Mouse (Mus musculus): ENCODE measurements around the gene Slc48a1. TPM values are rescaled to one million over a fixed set of nuclear protein-coding genes. Genes with fewer than 3 reads are reported as not detected.

Gene Slc48a1
- polyA plus RNA-seq, 1 experiment from 2014 or later = 34.4 TPM

DNA sequence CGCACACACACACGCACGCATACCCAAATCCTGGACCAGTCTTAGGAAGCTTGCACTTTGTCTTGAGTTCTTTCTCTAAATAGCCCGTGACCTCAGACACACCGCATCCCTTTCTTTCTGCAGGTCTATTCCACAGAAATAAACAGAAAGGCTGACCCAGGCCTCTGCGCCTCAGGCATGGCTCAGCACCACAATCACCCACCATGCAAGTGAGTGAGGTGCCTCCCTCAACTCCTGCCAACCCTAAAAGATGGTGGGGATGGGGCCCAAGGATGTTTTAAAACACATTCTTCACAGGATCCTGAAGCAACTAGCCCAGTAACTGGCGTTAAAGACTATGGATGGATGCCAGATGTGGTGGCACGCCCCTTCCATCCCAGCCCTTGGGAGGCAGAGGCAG lies 49.1 kb downstream of the Slc48a1 start:
- WGBS = 89% methylated on average over 8 of the region's 8 CpGs

DNA sequence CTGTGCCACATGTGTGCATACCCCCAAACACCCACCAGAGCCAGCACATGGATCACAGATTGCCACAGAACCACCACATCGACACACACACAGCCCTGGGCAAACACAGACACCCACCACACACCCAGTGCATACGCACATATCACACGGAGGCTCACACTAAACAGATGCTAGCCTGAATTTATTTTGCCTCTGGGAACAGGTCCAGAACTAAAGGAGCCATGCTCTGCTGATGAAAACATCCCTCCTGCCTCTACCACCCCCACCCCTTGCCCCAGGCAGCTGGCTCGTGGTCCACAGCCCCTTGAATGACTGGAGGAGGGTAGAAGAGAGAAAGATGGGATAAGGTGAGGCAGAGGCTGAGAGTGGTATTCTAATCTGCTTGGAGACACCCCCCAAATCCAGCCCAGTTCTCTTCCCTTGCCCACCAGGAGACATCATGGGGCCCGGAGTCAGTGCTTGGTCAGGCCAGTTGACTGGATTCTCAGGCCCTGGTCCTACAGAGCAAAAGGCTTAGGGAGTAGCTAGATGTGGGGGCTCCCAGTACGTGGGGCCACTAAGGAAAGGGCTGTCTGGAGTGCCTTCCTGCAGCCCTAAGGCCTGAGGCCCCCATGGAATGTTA lies 50.0 kb downstream of the Slc48a1 start:
- peaks cover 68% of the 10 kb centered on the region for H3K4me1 ChIP-seq (ENCODE audit: control insufficient read depth, insufficient read depth, low read length)
- ATAC-seq (ENCODE audit: low FRiP score, low TSS enrichment) = no peak
- peak overlapping the region; percentile 23 for H3K4me2 ChIP-seq (replicated peaks; ENCODE audit: low read depth, low read length)
- peak overlapping the region; percentile 29 for H3K9ac ChIP-seq (ENCODE audit: low read depth, low read length)
- WGBS = 53% methylated on average over 6 of the region's 6 CpGs
- peak overlapping the region; percentile 6; the same call in 1 of the 2 replicates for H3K4me3 ChIP-seq (ENCODE audit: low read length)
- H3K27ac ChIP-seq (ENCODE audit: low read depth, low read length) = peak overlapping the region; percentile 67; the same call in 1 of the 2 replicates
- H3K27me3 ChIP-seq (ENCODE audit: control insufficient read depth, insufficient read depth, low read length) = no peaks in the 10 kb centered on the region; the same call in 1 of the 2 replicates
- H3K36me3 ChIP-seq (ENCODE audit: control insufficient read depth, insufficient read depth, low read length) = peaks cover 8% of the 10 kb centered on the region; the same call in 1 of the 2 replicates
- no peaks in the 10 kb centered on the region for H3K9me3 ChIP-seq (ENCODE audit: control insufficient read depth, low read length)

More for the DNA sequence above, 49.1 kb downstream of the Slc48a1 start:
- no peak overlapping the region for H3K9ac ChIP-seq (ENCODE audit: low read depth, low read length)
- no peaks in the 10 kb centered on the region; the same call in 1 of the 2 replicates for H3K27me3 ChIP-seq (ENCODE audit: control insufficient read depth, insufficient read depth, low read length)
- ATAC-seq (ENCODE audit: low FRiP score, low TSS enrichment) = no peak
- no peak overlapping the region for H3K4me3 ChIP-seq (ENCODE audit: low read length)
- no peak overlapping the region for H3K4me2 ChIP-seq (replicated peaks; ENCODE audit: low read depth, low read length)
- H3K36me3 ChIP-seq (ENCODE audit: control insufficient read depth, insufficient read depth, low read length) = peaks cover 8% of the 10 kb centered on the region; the same call in 1 of the 2 replicates
- H3K4me1 ChIP-seq (ENCODE audit: control insufficient read depth, insufficient read depth, low read length) = peaks cover 72% of the 10 kb centered on the region
- no peaks in the 10 kb centered on the region for H3K9me3 ChIP-seq (ENCODE audit: control insufficient read depth, low read length)
- no peak overlapping the region for H3K27ac ChIP-seq (ENCODE audit: low read depth, low read length)

DNA sequence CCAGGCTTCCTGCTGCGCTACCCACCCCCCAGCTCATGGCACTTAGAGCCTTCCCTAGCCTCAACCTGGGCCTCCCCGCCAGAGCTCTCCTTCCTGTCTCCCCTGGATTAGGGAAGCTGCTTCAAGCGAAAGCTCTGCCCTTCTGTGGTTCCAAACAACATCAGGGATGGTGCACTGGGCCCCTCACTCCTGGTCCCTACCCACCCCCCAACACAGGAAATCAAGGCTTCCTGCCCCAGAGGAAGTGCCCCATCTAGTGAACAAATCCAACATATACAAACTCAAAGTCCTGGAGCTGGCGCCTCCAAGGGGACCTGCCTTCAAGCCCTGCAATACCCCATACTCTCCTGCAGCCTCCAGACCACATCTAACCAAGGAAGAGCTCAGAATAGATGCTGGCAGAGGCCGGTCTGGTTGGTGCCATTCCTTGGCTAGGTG lies 50.6 kb downstream of the Slc48a1 start:
- WGBS = 72% methylated on average over 5 of the region's 5 CpGs
- H3K9me3 ChIP-seq (ENCODE audit: control insufficient read depth, low read length) = no peaks in the 10 kb centered on the region
- no peak for ATAC-seq (ENCODE audit: low FRiP score, low TSS enrichment)
- H3K36me3 ChIP-seq (ENCODE audit: control insufficient read depth, insufficient read depth, low read length) = peaks cover 7% of the 10 kb centered on the region; the same call in 1 of the 2 replicates
- peak overlapping the region; percentile 89; the same call in 1 of the 2 replicates for H3K4me3 ChIP-seq (ENCODE audit: low read length)
- H3K27ac ChIP-seq (ENCODE audit: low read depth, low read length) = peak overlapping the region; percentile 96; the same call in 1 of the 2 replicates
- peaks cover 64% of the 10 kb centered on the region for H3K4me1 ChIP-seq (ENCODE audit: control insufficient read depth, insufficient read depth, low read length)
- H3K4me2 ChIP-seq (replicated peaks; ENCODE audit: low read depth, low read length) = peak overlapping the region; percentile 84
- peak overlapping the region; percentile 98; the same call in 1 of the 2 replicates for H3K9ac ChIP-seq (ENCODE audit: low read depth, low read length)
- no peaks in the 10 kb centered on the region; the same call in 1 of the 2 replicates for H3K27me3 ChIP-seq (ENCODE audit: control insufficient read depth, insufficient read depth, low read length)

DNA sequence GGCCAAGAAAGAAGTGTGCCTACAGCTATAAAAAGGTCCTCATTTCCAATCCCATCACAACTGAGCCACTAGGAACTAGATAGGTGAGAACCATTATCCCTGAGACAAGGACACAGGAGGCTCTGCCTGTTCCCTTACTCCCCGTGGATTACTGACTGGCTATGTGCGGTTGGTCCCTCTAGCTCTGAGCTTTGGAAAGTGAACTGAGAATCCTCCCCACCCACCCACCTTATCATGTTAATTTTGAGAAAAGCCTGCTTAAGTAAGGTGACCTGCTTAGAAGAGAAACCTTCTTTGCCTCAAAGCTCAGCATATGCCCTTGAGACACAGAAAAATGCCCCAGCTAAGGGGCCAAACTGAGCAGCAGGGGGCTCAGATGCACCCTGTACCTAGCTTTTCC lies 51.1 kb downstream of the Slc48a1 start:
- H3K36me3 ChIP-seq (ENCODE audit: control insufficient read depth, insufficient read depth, low read length) = 0 out of 2 replicates have a peak, but pooled peaks cover 3% of the 10 kb centered on the region
- peak overlapping the region; percentile 89 for H3K4me3 ChIP-seq (ENCODE audit: low read length)
- H3K4me1 ChIP-seq (ENCODE audit: control insufficient read depth, insufficient read depth, low read length) = peaks cover 64% of the 10 kb centered on the region
- peak overlapping the region; percentile 96; the same call in 1 of the 2 replicates for H3K27ac ChIP-seq (ENCODE audit: low read depth, low read length)
- H3K9ac ChIP-seq (ENCODE audit: low read depth, low read length) = peak overlapping the region; percentile 98
- peak overlapping the region; percentile 84 for H3K4me2 ChIP-seq (replicated peaks; ENCODE audit: low read depth, low read length)
- H3K9me3 ChIP-seq (ENCODE audit: control insufficient read depth, low read length) = no peaks in the 10 kb centered on the region
- no peaks in the 10 kb centered on the region; the same call in 1 of the 2 replicates for H3K27me3 ChIP-seq (ENCODE audit: control insufficient read depth, insufficient read depth, low read length)
- 53% methylated on average over 2 of the region's 2 CpGs for WGBS
- no peak for ATAC-seq (ENCODE audit: low FRiP score, low TSS enrichment)

DNA sequence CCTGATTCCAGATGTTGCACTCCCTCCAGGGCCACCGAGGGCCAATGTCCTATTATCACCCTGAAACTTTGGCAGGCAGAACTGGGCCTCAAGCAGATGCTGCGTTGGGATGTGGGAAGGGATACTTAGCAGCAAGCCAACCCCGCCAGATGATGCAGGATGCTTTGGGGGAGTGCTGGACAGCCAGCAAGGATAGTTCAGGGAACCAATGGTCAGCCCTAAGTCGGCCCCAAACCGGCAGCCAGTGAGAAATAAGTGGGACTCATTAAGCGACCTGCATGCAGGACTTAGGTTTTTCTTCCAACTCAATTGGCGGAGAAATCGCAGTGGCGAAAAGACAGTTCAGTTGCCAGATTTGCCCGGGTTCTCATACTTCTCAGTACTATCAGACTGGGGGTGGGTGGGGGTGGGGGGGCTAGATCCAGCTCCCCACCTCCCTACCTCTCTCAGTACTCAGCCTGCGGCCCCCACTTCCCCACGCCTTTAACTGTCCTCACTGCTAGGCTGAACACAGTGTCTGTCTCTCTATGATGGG lies 52.0 kb downstream of the Slc48a1 start:
- Histone ChIP-seq H3K27me3 (ENCODE audit: control insufficient read depth, insufficient read depth, low read length) (no peaks in the 10 kb centered on the region; the same call in 1 of the 2 replicates), H3K4me1 (ENCODE audit: control insufficient read depth, insufficient read depth, low read length) (peaks cover 56% of the 10 kb centered on the region), H3K4me3 (ENCODE audit: low read length) (peak overlapping the region; percentile 89), H3K27ac (ENCODE audit: low read depth, low read length) (peak overlapping the region; percentile 96; the same call in 1 of the 2 replicates), H3K4me2 (replicated peaks; ENCODE audit: low read depth, low read length) (peak overlapping the region; percentile 84), H3K9ac (ENCODE audit: low read depth, low read length) (peak overlapping the region; percentile 98), H3K9me3 (ENCODE audit: control insufficient read depth, low read length) (no peaks in the 10 kb centered on the region), H3K36me3 (ENCODE audit: control insufficient read depth, insufficient read depth, low read length) (0 out of 2 replicates have a peak, but pooled peaks cover 3% of the 10 kb centered on the region)
- ATAC-seq (ENCODE audit: low FRiP score, low TSS enrichment) = no peak
- WGBS = 12% methylated on average over 12 of the region's 12 CpGs

DNA sequence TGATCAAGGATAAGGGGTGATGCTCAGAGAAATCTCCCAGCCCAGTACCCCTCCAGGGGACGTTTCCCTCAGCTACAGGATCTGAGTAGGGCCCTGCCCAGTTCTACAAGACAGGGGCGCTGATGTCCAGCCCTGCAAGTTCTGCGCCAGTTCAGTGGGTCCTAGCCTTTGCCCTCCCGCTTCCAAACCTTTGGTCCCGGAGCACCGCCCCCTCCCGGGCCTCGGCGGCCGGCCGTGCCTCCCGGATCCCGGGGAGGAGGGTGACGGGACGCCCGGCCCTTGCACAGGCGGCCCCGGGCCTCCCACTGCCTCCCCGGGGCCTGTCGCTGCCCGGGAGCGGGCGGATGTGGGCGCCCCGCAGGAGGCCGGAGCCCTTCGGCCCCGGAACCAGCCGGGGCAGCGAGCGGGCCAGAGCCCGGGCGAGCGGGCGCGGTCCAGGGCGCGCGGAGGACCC lies 52.5 kb downstream of the Slc48a1 start:
- Histone ChIP-seq H3K4me1 (ENCODE audit: control insufficient read depth, insufficient read depth, low read length) (peaks cover 51% of the 10 kb centered on the region), H3K27me3 (ENCODE audit: control insufficient read depth, insufficient read depth, low read length) (no peaks in the 10 kb centered on the region; the same call in 1 of the 2 replicates), H3K36me3 (ENCODE audit: control insufficient read depth, insufficient read depth, low read length) (0 out of 2 replicates have a peak, but pooled peaks cover 3% of the 10 kb centered on the region), H3K27ac (ENCODE audit: low read depth, low read length) (peak overlapping the region; percentile 96), H3K9me3 (ENCODE audit: control insufficient read depth, low read length) (no peaks in the 10 kb centered on the region), H3K9ac (ENCODE audit: low read depth, low read length) (peak overlapping the region; percentile 98), H3K4me2 (replicated peaks; ENCODE audit: low read depth, low read length) (peak overlapping the region; percentile 84), H3K4me3 (ENCODE audit: low read length) (peak overlapping the region; percentile 89)
- peak; percentile 26 for ATAC-seq (ENCODE audit: low FRiP score, low TSS enrichment)
- 0% methylated on average over 35 of the region's 39 CpGs for WGBS

DNA sequence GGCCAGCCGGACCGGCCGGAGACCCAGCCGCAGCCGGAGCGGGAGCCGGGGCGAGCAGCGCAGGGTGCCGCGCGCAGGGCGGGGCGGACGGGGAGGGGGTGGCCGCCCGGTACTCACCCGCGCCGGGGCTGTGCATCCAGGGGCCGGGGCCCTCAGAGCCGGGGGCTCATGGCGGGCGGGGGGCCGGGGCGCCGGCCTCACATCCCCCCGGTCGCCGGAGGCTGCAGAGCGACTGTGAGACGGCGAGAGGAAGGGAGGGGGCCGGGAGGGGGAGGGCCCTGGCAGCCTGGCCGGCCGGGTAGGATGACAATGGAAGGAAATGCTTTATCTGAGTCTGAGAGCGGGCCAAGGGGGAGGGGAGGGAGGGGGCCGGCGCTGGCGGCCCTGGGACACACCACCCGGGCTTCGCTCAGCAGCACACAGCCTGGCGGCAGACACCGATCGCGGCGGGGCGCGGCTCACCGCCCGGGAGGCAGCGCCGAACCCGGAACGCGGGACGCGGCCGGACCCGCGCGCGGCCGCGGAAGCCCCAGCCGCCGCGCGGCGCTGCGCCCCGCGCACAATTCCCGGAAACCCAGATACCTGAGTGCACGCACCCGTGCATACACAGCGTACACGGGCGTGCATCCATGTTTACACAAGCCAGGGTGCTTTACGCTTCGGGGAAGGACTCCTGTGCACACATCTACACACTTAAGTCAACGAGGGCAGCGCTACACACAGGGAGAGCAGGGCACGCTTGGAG lies 53.1 kb downstream of the Slc48a1 start:
- WGBS = under 1% methylated on average over 49 of the region's 84 CpGs
- peak overlapping the region; percentile 84 for H3K4me2 ChIP-seq (replicated peaks; ENCODE audit: low read depth, low read length)
- H3K9ac ChIP-seq (ENCODE audit: low read depth, low read length) = peak overlapping the region; percentile 98
- peak; percentile 86 for ATAC-seq (ENCODE audit: low FRiP score, low TSS enrichment)
- H3K4me3 ChIP-seq (ENCODE audit: low read length) = peak overlapping the region; percentile 89
- 0 out of 2 replicates have a peak, but pooled peaks cover under 1% of the 10 kb centered on the region for H3K36me3 ChIP-seq (ENCODE audit: control insufficient read depth, insufficient read depth, low read length)
- no peaks in the 10 kb centered on the region; the same call in 1 of the 2 replicates for H3K27me3 ChIP-seq (ENCODE audit: control insufficient read depth, insufficient read depth, low read length)
- peaks cover 49% of the 10 kb centered on the region for H3K4me1 ChIP-seq (ENCODE audit: control insufficient read depth, insufficient read depth, low read length)
- H3K9me3 ChIP-seq (ENCODE audit: control insufficient read depth, low read length) = no peaks in the 10 kb centered on the region
- peak overlapping the region; percentile 96 for H3K27ac ChIP-seq (ENCODE audit: low read depth, low read length)

DNA sequence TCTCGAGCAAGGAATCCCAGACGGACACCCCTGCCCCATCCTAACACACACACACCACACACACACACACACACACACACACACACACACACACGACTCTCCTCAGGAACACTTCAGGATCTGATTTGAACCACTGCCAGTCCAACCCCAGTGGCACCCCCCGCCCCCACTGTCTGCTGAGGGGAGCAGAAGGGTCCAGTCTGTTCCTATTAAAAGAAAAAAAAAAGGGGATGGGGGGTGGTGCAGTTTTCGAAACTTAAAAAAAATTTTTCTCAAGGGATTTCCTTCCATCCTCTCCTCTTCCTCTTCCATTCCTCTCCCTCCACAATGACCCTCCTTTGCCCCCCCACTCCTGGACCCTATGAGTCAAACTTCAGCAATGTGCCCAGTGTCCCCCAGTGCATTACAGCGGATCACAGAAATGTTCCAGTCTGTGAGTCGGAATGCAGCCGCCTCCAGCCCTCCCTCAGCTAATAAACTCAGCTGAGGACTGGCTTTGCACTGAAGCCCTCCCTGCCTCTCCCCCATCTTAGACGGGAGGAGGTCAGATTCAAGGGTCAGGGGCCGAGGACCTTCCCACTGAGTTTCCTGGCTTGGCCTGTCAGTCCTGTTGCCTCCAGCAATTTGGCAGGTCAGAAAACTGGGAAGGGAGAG lies 53.8 kb downstream of the Slc48a1 start:
- ATAC-seq (ENCODE audit: low FRiP score, low TSS enrichment) = peak; percentile 63
- Histone ChIP-seq H3K36me3 (ENCODE audit: control insufficient read depth, insufficient read depth, low read length) (no peaks in the 10 kb centered on the region), H3K9me3 (ENCODE audit: control insufficient read depth, low read length) (no peaks in the 10 kb centered on the region), H3K4me2 (replicated peaks; ENCODE audit: low read depth, low read length) (peak overlapping the region; percentile 84), H3K27ac (ENCODE audit: low read depth, low read length) (peak overlapping the region; percentile 96), H3K9ac (ENCODE audit: low read depth, low read length) (peak overlapping the region; percentile 98), H3K4me1 (ENCODE audit: control insufficient read depth, insufficient read depth, low read length) (peaks cover 46% of the 10 kb centered on the region), H3K27me3 (ENCODE audit: control insufficient read depth, insufficient read depth, low read length) (no peaks in the 10 kb centered on the region; the same call in 1 of the 2 replicates), H3K4me3 (ENCODE audit: low read length) (peak overlapping the region; percentile 89)
- 3% methylated on average over 10 of the region's 10 CpGs for WGBS
